Mouse (Mus musculus) activated CD4-positive, CD25-positive, alpha-beta regulatory T cell, adult 4 months (primary cell): ENCODE data around the gene Olfr1191-ps1. TPM values are rescaled to one million over a fixed set of nuclear protein-coding genes. Genes with fewer than 3 reads are reported as not detected.
"Not testable (repeated sequence)": the region's sequence is repeated elsewhere in the genome, so short reads cannot be mapped to it uniquely, and the experiment has no call there.

Source experiments
- ATAC-seq: one replicate; pipeline ENCODE4 v1.8.0; 2017
- polyA plus RNA-seq, 2 experiments: library from polyadenylated mRNA; unstranded; fragments of 100-300 nt; shearing (Covaris generic); gene quantifications; one replicate each; pipeline ENCODE4 v1.2.1; 2017

Olfr1191-ps1 gene
- not detected for polyA plus RNA-seq

- not testable (repeated sequence) for ATAC-seq
Observed at GRCm38 (mm10) chr2:88640242-88640641, at the start of gene Olfr1191-ps1. Gene Olfr1191-ps1, plus strand, starts transcription at chr2:88640542.

- ATAC-seq: no peak
Observed at GRCm38 (mm10) chr2:88648209-88648608, 7.9 kb downstream of the Olfr1191-ps1 start, which contains the start of gene Olfr1192-ps1. Gene Olfr1192-ps1, plus strand, starts transcription at chr2:88648509.

- ATAC-seq: not testable (repeated sequence)
Observed at GRCm38 (mm10) chr2:88675328-88675727, 35.0 kb downstream of the Olfr1191-ps1 start, which contains the start of gene Olfr1193. Gene Olfr1193, plus strand, starts transcription at chr2:88675628.

- no peak for ATAC-seq
Observed at GRCm38 (mm10) chr2:88689087-88689486, 48.7 kb downstream of the Olfr1191-ps1 start, which contains the start of gene Olfr1195. Gene Olfr1195, minus strand, starts transcription at chr2:88689187.

Other genes starting within 250 kb of the Olfr1191-ps1 start
- gene Olfr1179, start 234.1 kb upstream of the Olfr1191-ps1 start, polyA plus RNA-seq: not detected
- not detected for gene Olfr1180, start 221.4 kb upstream of the Olfr1191-ps1 start, polyA plus RNA-seq
- not detected for gene Olfr1181, start 214.4 kb upstream of the Olfr1191-ps1 start, polyA plus RNA-seq
- gene Gm13757, start 191.4 kb upstream of the Olfr1191-ps1 start, polyA plus RNA-seq: under 1 TPM in 1 of 2 experiments, not detected in 1; 0.21 TPM
- not detected for gene Olfr1183, start 185.7 kb upstream of the Olfr1191-ps1 start, polyA plus RNA-seq
- not detected for gene Olfr1184, start 156.9 kb upstream of the Olfr1191-ps1 start, polyA plus RNA-seq
- under 1 TPM in 1 of 2 experiments, not detected in 1; 0.16 TPM for gene Olfr1185-ps1, start 147.2 kb upstream of the Olfr1191-ps1 start, polyA plus RNA-seq
- not detected for gene Olfr1186, start 122.0 kb upstream of the Olfr1191-ps1 start, polyA plus RNA-seq
- gene Olfr1188, start 83.6 kb upstream of the Olfr1191-ps1 start, polyA plus RNA-seq: not detected
- not detected for gene Olfr1189, start 54.1 kb upstream of the Olfr1191-ps1 start, polyA plus RNA-seq
- gene Olfr1192-ps1, start 8.0 kb downstream of the Olfr1191-ps1 start, polyA plus RNA-seq: not detected
- gene Olfr1193, start 35.1 kb downstream of the Olfr1191-ps1 start, polyA plus RNA-seq: not detected
- under 1 TPM in 1 of 2 experiments, not detected in 1; 0.17 TPM for gene Olfr1195, start 48.6 kb downstream of the Olfr1191-ps1 start, polyA plus RNA-seq
- gene Olfr1196, start 64.1 kb downstream of the Olfr1191-ps1 start, polyA plus RNA-seq: not detected
- gene Olfr1197, start 91.8 kb downstream of the Olfr1191-ps1 start, polyA plus RNA-seq: not detected
- gene Olfr1198, start 110.8 kb downstream of the Olfr1191-ps1 start, polyA plus RNA-seq: not detected
- not detected for gene Olfr1199, start 119.9 kb downstream of the Olfr1191-ps1 start, polyA plus RNA-seq
- not detected for gene Olfr1200, start 129.9 kb downstream of the Olfr1191-ps1 start, polyA plus RNA-seq
- not detected for gene Olfr1201, start 152.5 kb downstream of the Olfr1191-ps1 start, polyA plus RNA-seq
- gene Olfr1202, start 174.0 kb downstream of the Olfr1191-ps1 start, polyA plus RNA-seq: not detected
- gene Olfr1205, start 189.2 kb downstream of the Olfr1191-ps1 start, polyA plus RNA-seq: under 1 TPM in 1 of 2 experiments, not detected in 1; 0.07 TPM
- not detected for gene Olfr1204, start 208.8 kb downstream of the Olfr1191-ps1 start, polyA plus RNA-seq
- under 1 TPM in 1 of 2 experiments, not detected in 1; 0.29 TPM for gene Olfr1206, start 222.7 kb downstream of the Olfr1191-ps1 start, polyA plus RNA-seq